12 mouse cellular contexts compared by ENCODE assay signal in genomic region chr19:5954031-5954710, GRCm38 (mm10). TPM values are rescaled to one million over a fixed set of nuclear protein-coding genes. Genes with fewer than 3 reads are reported as not detected.
A peak's percentile ranks its signal among the peaks of the same experiment; 100 is the strongest.
DNase-seq lines count a peak whose midpoint lies in the region; ATAC-seq lines count a peak whose summit lies in the region.
"Had no signal": no experiment of that assay in that cellular context is flagged by ENCODE, and none has a peak within 500 bp of the region (broad histone marks: within the 10 kb centered on the region; RNA-seq: fewer than 3 reads in every experiment).

No protein-coding gene starts in this region.

- H3K4me3 ChIP-seq in heart, embryonic 10.5 days = no peak overlapping the region
- no peak overlapping the region for H3K4me3 ChIP-seq in heart, embryonic 12.5 days
- 0 out of 2 replicates have a peak overlapping the region, but pooled peaks have one; percentile 4 for H3K4me3 ChIP-seq in brown adipose tissue, adult 24 weeks (ENCODE audit: insufficient read depth, low read depth, low read length)
- H3K4me3 ChIP-seq: forebrain, embryonic 12.5 days had no signal

- H3K4me1 ChIP-seq in heart, embryonic 10.5 days = peaks cover 49% of the 10 kb centered on the region
- peaks cover 59% of the 10 kb centered on the region for H3K4me1 ChIP-seq in heart, embryonic 12.5 days (replicated peaks)
- peaks cover 36% of the 10 kb centered on the region for H3K4me1 ChIP-seq in brown adipose tissue, adult 24 weeks (ENCODE audit: control insufficient read depth, insufficient read depth, insufficient read length, low read length)
- H3K4me1 ChIP-seq: forebrain, embryonic 12.5 days had no signal

- no peak for ATAC-seq in heart, embryonic 12.5 days (ENCODE audit: insufficient number of reproducible peaks, low FRiP score)
- no peak for ATAC-seq in activated CD4-positive, CD25-positive, alpha-beta regulatory T cell, adult 4 months

- H3K36me3 ChIP-seq in heart, embryonic 10.5 days = peaks cover 78% of the 10 kb centered on the region
- peaks cover 46% of the 10 kb centered on the region for H3K36me3 ChIP-seq in heart, embryonic 12.5 days

- DNase-seq in heart, embryonic 10.5 days (ENCODE audit: low spot score) = no peak
- DNase-seq in NIH3T3 (ENCODE audit: low read depth) = peak; percentile 65
- peak; percentile 58 for DNase-seq in kidney, postnatal 14 days
- DNase-seq in lung, postnatal 14 days = no peak
- no peak for DNase-seq in urinary bladder, postnatal 10 days (ENCODE audit: low spot score)
- DNase-seq: cerebellum, adult 2 months; right cerebral cortex, postnatal 14 days had no signal

- 76% methylated on average over 22 of the region's 22 CpGs for WGBS in heart, embryonic 10.5 days
- WGBS in heart, embryonic 12.5 days = 77% methylated on average over 22 of the region's 22 CpGs

- no peak overlapping the region for H3K9ac ChIP-seq in heart, embryonic 12.5 days

- no peaks in the 10 kb centered on the region for H3K27me3 ChIP-seq in heart, embryonic 10.5 days (ENCODE audit: insufficient read depth, poor library complexity, severe bottlenecking)
- no peaks in the 10 kb centered on the region for H3K27me3 ChIP-seq in heart, embryonic 12.5 days (replicated peaks)
- H3K27me3 ChIP-seq: forebrain, embryonic 12.5 days had no signal

- H3K4me2 ChIP-seq in heart, embryonic 12.5 days = no peak overlapping the region
- H3K4me2 ChIP-seq: forebrain, embryonic 12.5 days had no signal

- peak overlapping the region; percentile 87 for H3K27ac ChIP-seq in heart, embryonic 10.5 days
- no peak overlapping the region for H3K27ac ChIP-seq in heart, embryonic 12.5 days (ENCODE audit: poor library complexity, severe bottlenecking)
- peak overlapping the region; percentile 97 for H3K27ac ChIP-seq in brown adipose tissue, adult 24 weeks (replicated peaks; ENCODE audit: low read depth, low read length)
- H3K27ac ChIP-seq: forebrain, embryonic 12.5 days had no signal

- no peaks in the 10 kb centered on the region for H3K9me3 ChIP-seq in heart, embryonic 10.5 days
- no peaks in the 10 kb centered on the region for H3K9me3 ChIP-seq in heart, embryonic 12.5 days (replicated peaks)
- H3K9me3 ChIP-seq: forebrain, embryonic 12.5 days had no signal

RNA-seq across cellular contexts. Expression of gene Pola2, which starts 9.8 kb away (rescaled TPM):
- 70.0 and 80.7 TPM in 2 replicates for polyA plus RNA-seq in heart, embryonic 10.5 days (2016; fragmentation: Nextera tagmentation; extraction: Ambion mirVana)
- polyA plus RNA-seq in heart, embryonic 12.5 days (2016; fragmentation: Nextera tagmentation; extraction: Ambion mirVana) = 49.3 and 51.1 TPM in 2 replicates
- polyA plus RNA-seq in brown adipose tissue, adult 24 weeks (2012; ENCODE audit: insufficient read depth, insufficient read length, missing spikeins) = 6.5 and 7.0 TPM in 2 replicates
- polyA plus RNA-seq in activated CD4-positive, CD25-positive, alpha-beta regulatory T cell, adult 4 months (2017; shearing (Covaris generic)) = 10 to 100 TPM; 16.5 to 17.5 TPM

RNA-seq across cellular contexts. Expression of gene Cdc42ep2, which starts 29.6 kb away (rescaled TPM):
- polyA plus RNA-seq in heart, embryonic 10.5 days (2016; fragmentation: Nextera tagmentation; extraction: Ambion mirVana) = 5.9 and 7.4 TPM in 2 replicates
- polyA plus RNA-seq in heart, embryonic 12.5 days (2016; fragmentation: Nextera tagmentation; extraction: Ambion mirVana) = 6.5 and 7.3 TPM in 2 replicates
- 4.0 and 5.4 TPM in 2 replicates for polyA plus RNA-seq in brown adipose tissue, adult 24 weeks (2012; ENCODE audit: insufficient read depth, insufficient read length, missing spikeins)
- polyA plus RNA-seq in activated CD4-positive, CD25-positive, alpha-beta regulatory T cell, adult 4 months (2017; shearing (Covaris generic)) = under 1 TPM in 1 of 2 experiments, not detected in 1; 0.25 TPM

RNA-seq across cellular contexts. Expression of gene Slc22a20, which starts 31.8 kb away (rescaled TPM):
- not detected in 2 replicates for polyA plus RNA-seq in heart, embryonic 10.5 days (2016; fragmentation: Nextera tagmentation; extraction: Ambion mirVana)
- polyA plus RNA-seq in heart, embryonic 12.5 days (2016; fragmentation: Nextera tagmentation; extraction: Ambion mirVana) = not detected in 2 replicates
- not detected in 2 replicates for polyA plus RNA-seq in brown adipose tissue, adult 24 weeks (2012; ENCODE audit: insufficient read depth, insufficient read length, missing spikeins)
- not detected for polyA plus RNA-seq in activated CD4-positive, CD25-positive, alpha-beta regulatory T cell, adult 4 months (2017; shearing (Covaris generic))
- polyA plus RNA-seq: cerebellum, adult 2 months; forebrain, embryonic 12.5 days; limb, embryonic 11.5 days had no signal

RNA-seq across cellular contexts. Expression of gene Dpf2, which starts 41.4 kb away (rescaled TPM):
- 134 and 150 TPM in 2 replicates for polyA plus RNA-seq in heart, embryonic 10.5 days (2016; fragmentation: Nextera tagmentation; extraction: Ambion mirVana)
- 111 and 118 TPM in 2 replicates for polyA plus RNA-seq in heart, embryonic 12.5 days (2016; fragmentation: Nextera tagmentation; extraction: Ambion mirVana)
- polyA plus RNA-seq in brown adipose tissue, adult 24 weeks (2012; ENCODE audit: insufficient read depth, insufficient read length, missing spikeins) = 22.6 and 36.6 TPM in 2 replicates
- polyA plus RNA-seq in activated CD4-positive, CD25-positive, alpha-beta regulatory T cell, adult 4 months (2017; shearing (Covaris generic)) = 100 to 1,000 TPM; 123 to 178 TPM

Comparison
In these comparisons a context has a peak if more than half of its experiments do, and no peak if none do; other contexts are left out.
1. DNase-seq: peak in NIH3T3 (single experiment) and kidney, postnatal 14 days (single experiment); none in heart, embryonic 10.5 days (single experiment), lung, postnatal 14 days (single experiment) and urinary bladder, postnatal 10 days (single experiment).